Mouse (Mus musculus): ENCODE measurements around the gene Unc5cl.
"Not testable (repeated sequence)": the region's sequence is repeated elsewhere in the genome, so short reads cannot be mapped to it uniquely, and the experiment has no call there.

Gene Unc5cl

GRCm38 (mm10) chr17:48467395-48468231 is 12.9 kb downstream of the Unc5cl start:
- peak; percentile 61 for DNase-seq (ENCODE audit: low spot score)

DNA sequence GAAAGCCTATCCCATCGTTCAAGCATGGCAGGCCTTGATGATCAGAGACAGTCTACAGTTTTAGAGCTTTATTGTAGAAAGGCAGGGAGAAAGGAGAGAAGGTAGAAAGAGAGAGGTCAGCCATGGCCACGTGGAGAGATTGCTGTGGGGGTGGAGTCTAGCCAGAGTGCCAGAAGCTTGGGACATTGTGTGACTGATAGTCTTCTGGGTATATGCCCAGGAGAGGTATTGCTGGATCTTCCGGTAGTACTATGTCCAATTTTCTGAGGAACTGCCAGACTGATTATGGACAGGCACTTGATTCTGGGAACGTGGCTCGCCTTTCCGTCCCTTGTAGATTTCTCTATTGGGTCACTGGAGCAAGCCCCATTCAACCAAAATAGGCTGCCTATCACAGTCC is 19.6 kb downstream of the Unc5cl start:
- DNase-seq (ENCODE audit: low spot score): not testable (repeated sequence)

- no peak for DNase-seq (ENCODE audit: low spot score)
These were observed 20.7 kb downstream of the Unc5cl start for GRCm38 (mm10) chr17:48475444-48475843.

DNA sequence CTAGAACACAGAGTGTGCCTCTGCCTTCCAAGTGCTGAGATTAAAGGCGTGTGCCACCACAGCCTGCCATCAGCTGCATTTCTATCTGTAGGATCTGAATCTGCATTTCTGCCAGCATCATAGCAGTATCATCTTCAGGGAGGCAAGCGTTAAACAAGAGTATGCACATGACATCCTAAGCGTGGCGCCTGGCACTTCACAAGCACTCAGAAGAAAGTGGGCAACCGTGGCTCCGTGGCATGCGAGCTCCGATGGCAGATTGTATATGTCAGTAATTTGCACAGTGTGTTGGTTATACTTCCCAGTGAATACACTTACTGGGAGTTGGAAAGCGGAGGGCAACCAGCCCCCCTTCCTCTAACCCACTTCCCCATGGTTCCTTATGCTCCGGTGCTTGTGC is 25.3 kb downstream of the Unc5cl start:
- DNase-seq (ENCODE audit: low spot score): no peak

DNA sequence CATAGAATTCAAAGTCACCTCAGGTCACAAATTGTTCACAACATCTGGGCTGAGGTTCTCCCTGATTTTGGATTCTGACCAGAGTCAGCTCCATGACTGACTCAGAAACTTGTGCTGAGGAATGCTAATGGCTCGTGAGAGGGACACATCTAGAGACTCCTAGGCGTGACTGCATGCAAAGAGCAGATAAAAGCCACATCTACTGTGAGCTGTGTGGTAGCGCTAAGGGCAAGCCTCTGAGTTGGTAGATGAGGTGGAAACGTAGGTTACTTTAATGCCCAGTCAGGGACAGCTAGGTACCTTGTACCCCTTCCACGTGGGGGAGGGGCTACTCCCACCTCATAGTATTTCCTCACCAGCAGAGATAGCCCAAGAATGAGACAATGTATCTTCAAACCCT is 29.1 kb downstream of the Unc5cl start:
- DNase-seq (ENCODE audit: low spot score): no peak

- DNase-seq (ENCODE audit: low spot score): no peak
These were observed 29.5 kb downstream of the Unc5cl start for GRCm38 (mm10) chr17:48484191-48484590.

DNA sequence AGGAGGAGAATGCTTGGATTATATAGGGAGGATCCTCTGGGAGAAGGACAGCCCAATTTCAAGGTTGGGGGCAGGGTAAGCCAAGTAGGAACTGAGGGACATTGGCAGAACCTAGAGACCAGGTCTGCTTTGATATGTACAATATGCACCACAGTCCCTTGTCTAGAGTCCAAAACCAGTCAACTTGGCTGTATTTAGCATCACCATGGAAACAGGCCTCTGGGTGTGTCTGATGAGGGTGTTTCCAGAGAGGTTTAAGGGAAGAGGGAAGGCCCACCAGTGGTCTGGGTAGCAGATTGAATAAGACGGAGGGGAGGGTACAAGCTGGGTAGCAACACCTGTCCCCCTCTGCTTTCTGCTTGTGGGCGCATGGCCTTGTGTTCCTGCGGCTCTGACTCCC is 34.8 kb downstream of the Unc5cl start:
- DNase-seq (ENCODE audit: low spot score): no peak

DNA sequence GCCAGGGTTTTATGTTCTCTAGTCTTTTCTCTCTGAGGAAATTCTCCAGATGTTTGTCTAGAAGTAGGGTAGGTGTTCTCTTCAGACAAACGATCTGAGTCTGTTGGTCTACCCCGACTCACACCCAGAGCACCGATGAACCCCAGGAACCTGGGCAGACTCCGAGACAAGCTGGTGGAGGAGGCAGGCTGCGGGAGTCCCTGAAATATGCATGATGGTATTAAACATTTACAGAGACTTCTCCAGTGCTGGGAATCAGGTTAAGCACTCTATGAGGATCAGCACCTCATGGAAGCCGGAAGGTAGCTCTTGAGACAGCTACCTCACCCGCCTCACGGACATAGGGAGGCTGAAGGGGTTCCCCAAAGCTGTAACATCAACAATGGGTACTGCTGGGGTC is 37.9 kb downstream of the Unc5cl start:
- no peak for DNase-seq (ENCODE audit: low spot score)

- no peak for DNase-seq (ENCODE audit: low spot score)
These were observed 38.9 kb downstream of the Unc5cl start for GRCm38 (mm10) chr17:48493582-48493981.

DNA sequence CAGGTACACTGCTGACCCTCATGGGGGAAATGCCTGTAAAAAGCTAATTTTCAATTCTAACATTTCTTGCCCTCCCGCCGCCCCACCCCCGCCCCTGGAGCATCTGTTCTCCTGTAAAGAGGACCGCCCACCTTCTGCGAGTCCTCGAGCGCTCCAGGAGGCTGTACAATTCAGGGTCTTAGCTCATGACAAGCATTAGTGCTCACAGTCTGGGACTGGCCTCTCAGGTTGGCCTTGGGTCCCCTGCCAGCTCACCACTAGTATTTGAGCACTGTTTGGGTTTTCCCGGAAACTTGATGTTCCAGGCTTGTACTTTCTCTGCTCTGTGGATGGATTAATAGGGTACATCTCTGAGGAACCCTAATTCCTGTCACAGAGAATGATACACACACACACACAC is 39.3 kb downstream of the Unc5cl start:
- DNase-seq (ENCODE audit: low spot score): no peak

DNA sequence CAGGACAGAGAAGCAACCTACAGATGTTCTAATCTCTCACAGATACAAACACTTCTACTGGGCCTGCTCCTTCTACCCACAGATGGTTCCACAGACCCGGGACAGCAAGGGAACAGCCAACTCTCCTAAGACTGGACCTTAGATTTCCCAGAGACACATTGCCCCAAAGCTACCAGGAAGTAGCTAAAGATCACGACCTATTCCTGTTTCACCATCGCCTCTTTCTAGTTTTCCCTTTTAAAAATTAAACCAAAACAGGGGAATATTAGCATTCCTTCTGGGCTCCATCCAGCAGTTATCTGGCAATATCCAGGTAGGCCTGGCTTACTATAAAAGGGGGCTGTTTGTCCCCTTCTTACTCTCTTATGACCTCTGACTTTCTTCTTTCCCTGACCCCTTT is 43.3 kb downstream of the Unc5cl start:
- no peak for DNase-seq (ENCODE audit: low spot score)

- DNase-seq (ENCODE audit: low spot score): no peak
These were observed 46.2 kb downstream of the Unc5cl start for GRCm38 (mm10) chr17:48500846-48501445.

DNA sequence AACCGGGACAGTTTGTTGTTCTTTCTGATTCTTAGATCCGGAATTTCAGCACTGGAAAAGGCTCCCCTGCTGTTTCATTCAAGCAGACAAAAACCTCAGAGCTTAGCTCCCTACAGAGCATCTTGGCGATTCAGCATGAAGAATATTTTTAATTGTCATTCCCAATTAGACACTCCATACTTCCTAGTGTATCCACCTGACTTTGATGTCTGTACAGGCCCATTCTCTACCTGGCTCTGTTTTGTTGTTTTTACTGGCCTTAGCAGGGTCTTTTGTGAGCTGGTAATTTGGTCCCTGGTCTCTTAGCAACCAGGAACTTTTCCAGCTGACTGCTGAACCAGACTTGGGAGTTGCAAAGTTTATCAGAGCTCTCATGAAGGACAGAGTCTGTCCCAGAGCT is 50.3 kb downstream of the Unc5cl start:
- DNase-seq (ENCODE audit: low spot score): no peak

GRCm38 (mm10) chr17:48506986-48507385 is 52.3 kb downstream of the Unc5cl start:
- DNase-seq (ENCODE audit: low spot score): no peak

- no peak for DNase-seq (ENCODE audit: low spot score)
These were observed 54.9 kb downstream of the Unc5cl start for GRCm38 (mm10) chr17:48509596-48509995.

- DNase-seq (ENCODE audit: low spot score): peak; percentile 3
These were observed 58.0 kb downstream of the Unc5cl start for GRCm38 (mm10) chr17:48512614-48513281.

DNA sequence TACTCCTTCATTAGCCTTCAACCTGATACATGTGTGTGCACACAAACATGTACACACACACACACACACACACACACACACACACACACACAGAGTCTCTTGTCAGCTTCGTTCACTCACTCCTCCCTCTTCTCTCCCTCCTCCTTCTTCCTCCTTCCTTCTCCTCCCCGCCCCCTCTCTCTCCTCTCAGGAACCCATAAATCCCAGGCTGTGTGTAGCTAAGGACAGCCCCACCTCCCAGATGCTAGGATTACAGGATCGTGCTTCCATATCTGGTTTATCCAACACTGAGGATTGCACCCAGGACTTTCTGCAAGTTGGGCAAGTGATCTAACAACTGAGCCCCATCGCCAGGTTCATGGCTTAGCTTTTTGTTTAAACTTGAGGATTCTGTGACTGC is 59.9 kb downstream of the Unc5cl start:
- no peak for DNase-seq (ENCODE audit: low spot score)

DNA sequence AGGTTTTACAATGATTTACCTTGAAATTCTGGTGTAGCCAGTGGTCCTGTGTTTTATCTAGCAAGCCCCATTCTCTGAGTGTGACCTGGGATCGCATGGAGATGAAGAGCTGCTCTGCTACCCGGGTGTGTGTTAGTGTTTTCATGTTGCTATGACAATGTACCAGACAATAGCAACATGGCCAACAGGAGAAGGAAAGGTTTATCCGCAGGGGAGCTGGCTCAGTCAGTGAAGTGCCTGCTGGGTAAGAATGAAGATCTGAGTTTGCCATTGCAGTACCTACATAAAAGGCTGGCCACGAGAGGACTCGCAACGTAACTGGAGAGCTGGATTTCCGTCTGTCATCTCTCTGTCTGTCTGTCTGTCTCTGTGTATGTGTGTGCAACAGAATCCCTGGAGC is 64.3 kb downstream of the Unc5cl start:
- no peak for DNase-seq (ENCODE audit: low spot score)

- no peak for DNase-seq (ENCODE audit: low spot score)
These were observed 65.7 kb downstream of the Unc5cl start for GRCm38 (mm10) chr17:48520352-48520751.

- no peak for DNase-seq (ENCODE audit: low spot score)
These were observed 68.4 kb downstream of the Unc5cl start for GRCm38 (mm10) chr17:48523056-48523455.

- peak; percentile 4 for DNase-seq (ENCODE audit: low spot score)
These were observed 79.4 kb downstream of the Unc5cl start for GRCm38 (mm10) chr17:48533844-48534705.

DNA sequence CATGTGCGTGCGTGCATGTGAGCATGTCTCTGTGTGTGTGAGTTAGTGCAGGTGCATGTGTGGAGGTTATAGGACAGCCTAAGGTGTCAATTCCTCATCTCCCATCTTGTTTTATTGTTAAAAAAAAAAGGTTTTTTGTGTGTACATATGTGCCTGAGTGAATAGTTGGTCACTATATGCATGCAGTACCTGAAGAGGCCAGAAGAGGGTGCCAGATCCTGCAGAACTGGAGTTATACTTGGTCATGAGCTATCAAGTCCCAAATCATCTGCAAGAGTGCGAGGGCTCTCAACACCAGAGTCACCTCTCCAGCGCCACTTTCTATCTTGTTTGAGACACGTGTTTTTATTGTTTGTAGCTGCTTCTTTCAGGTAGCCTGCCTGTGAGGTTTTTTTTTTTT is 83.6 kb downstream of the Unc5cl start:
- DNase-seq (ENCODE audit: low spot score): no peak

Measured in yolk sac, embryonic 10.5 days (tissue).